13 mouse cellular contexts compared by ENCODE assay signal in the genomic region with DNA sequence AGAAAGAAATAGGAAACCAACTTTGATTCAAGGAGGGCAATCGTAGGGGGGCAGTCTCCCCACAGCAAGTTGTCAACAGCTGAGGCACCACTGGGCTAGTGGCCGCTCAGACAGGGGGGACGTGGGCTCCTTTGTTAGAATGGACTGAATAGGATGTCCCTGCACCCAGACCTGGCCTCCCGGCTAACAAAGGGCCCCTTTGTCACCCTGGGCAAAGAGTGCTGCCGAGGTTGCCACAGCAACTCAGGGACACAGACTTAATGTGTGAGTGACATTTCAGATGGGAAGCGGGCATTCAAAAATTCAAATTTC. TPM values are rescaled to one million over a fixed set of nuclear protein-coding genes. Genes with fewer than 3 reads are reported as not detected.
DNase-seq lines count a peak whose midpoint lies in the region; ATAC-seq lines count a peak whose summit lies in the region.
"Had no signal": no experiment of that assay in that cellular context is flagged by ENCODE, and none has a peak within 500 bp of the region (broad histone marks: within the 10 kb centered on the region; RNA-seq: fewer than 3 reads in every experiment).

No protein-coding gene starts in this region.

- WGBS in kidney, embryonic 16.5 days: 34% methylated on average over 6 of the region's 6 CpGs
- WGBS in forebrain, embryonic 13.5 days: 2% methylated on average over 6 of the region's 6 CpGs
- WGBS in intestine, embryonic 16.5 days: 45% methylated on average over 6 of the region's 6 CpGs
- WGBS in neural tube, embryonic 11.5 days: 9% methylated on average over 6 of the region's 6 CpGs

- H3K4me3 ChIP-seq in kidney, embryonic 16.5 days (ENCODE audit: low read length): no peak overlapping the region
- no peak overlapping the region for H3K4me3 ChIP-seq in forebrain, embryonic 13.5 days
- H3K4me3 ChIP-seq in intestine, embryonic 16.5 days (ENCODE audit: low read length): no peak overlapping the region
- no peak overlapping the region for H3K4me3 ChIP-seq in neural tube, embryonic 11.5 days (ENCODE audit: low read depth, low read length)

- H3K4me1 ChIP-seq in kidney, embryonic 16.5 days (ENCODE audit: insufficient read depth, low read length): peaks cover 10% of the 10 kb centered on the region; the same call in 1 of the 2 replicates
- H3K4me1 ChIP-seq in forebrain, embryonic 13.5 days: peaks cover 35% of the 10 kb centered on the region
- peaks cover 12% of the 10 kb centered on the region for H3K4me1 ChIP-seq in intestine, embryonic 16.5 days (ENCODE audit: control insufficient read depth, insufficient read depth, low read length)
- peaks cover 22% of the 10 kb centered on the region for H3K4me1 ChIP-seq in neural tube, embryonic 11.5 days (ENCODE audit: control insufficient read depth, insufficient read depth, low read length)

- H3K27me3 ChIP-seq in kidney, embryonic 16.5 days (ENCODE audit: insufficient read depth, low read length): peaks cover 4% of the 10 kb centered on the region; the same call in 1 of the 2 replicates
- H3K27me3 ChIP-seq in forebrain, embryonic 13.5 days: no peaks in the 10 kb centered on the region
- H3K27me3 ChIP-seq in intestine, embryonic 16.5 days (replicated peaks; ENCODE audit: control insufficient read depth, insufficient read depth, low read length): no peaks in the 10 kb centered on the region
- no peaks in the 10 kb centered on the region for H3K27me3 ChIP-seq in neural tube, embryonic 11.5 days (ENCODE audit: control insufficient read depth, insufficient read depth, low read length)

- intact Hi-C loops in gastrocnemius, postnatal 36 days (cut with DNase I): no loop called here

- no peak overlapping the region for H3K27ac ChIP-seq in kidney, embryonic 16.5 days (ENCODE audit: low read length)
- no peak overlapping the region for H3K27ac ChIP-seq in forebrain, embryonic 13.5 days
- H3K27ac ChIP-seq in intestine, embryonic 16.5 days (ENCODE audit: low read length): no peak overlapping the region
- H3K27ac ChIP-seq in neural tube, embryonic 11.5 days (ENCODE audit: low read depth, low read length): peak overlapping the region; percentile 61
- H3K27ac ChIP-seq: macrophage had no signal

- no peaks in the 10 kb centered on the region for H3K9me3 ChIP-seq in kidney, embryonic 16.5 days (ENCODE audit: low read length)
- H3K9me3 ChIP-seq in forebrain, embryonic 13.5 days (replicated peaks): no peaks in the 10 kb centered on the region
- no peaks in the 10 kb centered on the region for H3K9me3 ChIP-seq in intestine, embryonic 16.5 days (ENCODE audit: control insufficient read depth, low read length)
- no peaks in the 10 kb centered on the region for H3K9me3 ChIP-seq in neural tube, embryonic 11.5 days (ENCODE audit: control insufficient read depth, low read length)
- H3K9me3 ChIP-seq: G1E had no signal

- H3K4me2 ChIP-seq in kidney, embryonic 16.5 days (replicated peaks; ENCODE audit: low read depth, low read length): no peak overlapping the region
- H3K4me2 ChIP-seq in forebrain, embryonic 13.5 days: peak overlapping the region; percentile 4; the same call in 1 of the 2 replicates
- H3K4me2 ChIP-seq in intestine, embryonic 16.5 days (ENCODE audit: low read depth, low read length): no peak overlapping the region
- H3K4me2 ChIP-seq in neural tube, embryonic 11.5 days (ENCODE audit: low read depth): no peak overlapping the region

- ATAC-seq in kidney, embryonic 16.5 days (ENCODE audit: low FRiP score, low TSS enrichment): peak; percentile 28; the same call in 1 of the 2 replicates
- peak; percentile 78; the same call in 1 of the 2 replicates for ATAC-seq in forebrain, embryonic 13.5 days
- ATAC-seq in intestine, embryonic 16.5 days: peak; percentile 54; the same call in 1 of the 2 replicates
- peak; percentile 89 for ATAC-seq in neural tube, embryonic 11.5 days (ENCODE audit: insufficient read depth, low FRiP score, low TSS enrichment)
- no peak for ATAC-seq in cerebellum, adult (ENCODE audit: insufficient number of reproducible peaks, low FRiP score, low TSS enrichment)

- no peak for DNase-seq in kidney, adult 8-10 months
- DNase-seq in neural tube, embryonic 11.5 days (ENCODE audit: low spot score): peak; percentile 84
- no peak for DNase-seq in gastrocnemius, postnatal 36 days
- DNase-seq in spleen, postnatal 36 days (ENCODE audit: low spot score in 2 of 2): no peak
- DNase-seq: kidney, adult 11 months; liver; thymus, adult 2 months had no signal

- H3K36me3 ChIP-seq in kidney, embryonic 16.5 days (ENCODE audit: insufficient read depth, low read length): no peaks in the 10 kb centered on the region
- no peaks in the 10 kb centered on the region for H3K36me3 ChIP-seq in forebrain, embryonic 13.5 days (ENCODE audit: poor library complexity, severe bottlenecking)
- no peaks in the 10 kb centered on the region for H3K36me3 ChIP-seq in intestine, embryonic 16.5 days (ENCODE audit: control insufficient read depth, insufficient read depth, low read length)
- no peaks in the 10 kb centered on the region for H3K36me3 ChIP-seq in neural tube, embryonic 11.5 days (ENCODE audit: control insufficient read depth, insufficient read depth, low read length)
- H3K36me3 ChIP-seq: G1E had no signal

- no peak overlapping the region for H3K9ac ChIP-seq in kidney, embryonic 16.5 days (replicated peaks; ENCODE audit: low read length)
- H3K9ac ChIP-seq in forebrain, embryonic 13.5 days: no peak overlapping the region
- no peak overlapping the region for H3K9ac ChIP-seq in intestine, embryonic 16.5 days (ENCODE audit: low read depth, low read length)
- no peak overlapping the region for H3K9ac ChIP-seq in neural tube, embryonic 11.5 days (ENCODE audit: low read length)

RNA-seq across cellular contexts. Expression of a gene that starts 7.1 kb away (rescaled TPM):
- 1.8 and 2.0 TPM in 2 replicates for polyA plus RNA-seq in kidney, embryonic 16.5 days (2015; fragmentation: Nextera tagmentation; extraction: Ambion mirVana)
- polyA plus RNA-seq in forebrain, embryonic 13.5 days (2015; fragmentation: Nextera tagmentation; extraction: Ambion mirVana): 17.9 and 20.6 TPM in 2 replicates
- 5.6 and 5.7 TPM in 2 replicates for polyA plus RNA-seq in intestine, embryonic 16.5 days (2015; fragmentation: Nextera tagmentation; extraction: Ambion mirVana)
- 18.0 and 20.3 TPM in 2 replicates for polyA plus RNA-seq in neural tube, embryonic 11.5 days (2014; fragmentation: Nextera tagmentation; extraction: Ambion mirVana)
- total RNA-seq in gastrocnemius, postnatal 36 days (2021): under 1 TPM in 1 of 2 experiments, not detected in 1; 0.20 TPM
- total RNA-seq: G1E had no signal
- polyA plus RNA-seq: G1E had no signal
